Mouse (Mus musculus) olfactory bulb, adult 2 months (tissue): ENCODE results near the gene Klf13.

Experiments used
- CTCF ChIP-seq: fragments of 200-500 bp; IDR thresholded peaks from 2 replicates; pipeline ENCODE4 v1.5.1; 2012; ENCODE audit warnings: low read depth, mild to moderate bottlenecking, low read length, moderate library complexity; ENCODE audit not compliant: insufficient read depth
- POLR2A ChIP-seq: fragments of 200-500 bp; IDR thresholded peaks from 2 replicates; pipeline ENCODE4 v1.6.1; 2012; ENCODE audit warnings: mild to moderate bottlenecking, low read depth, low read length, moderate library complexity; ENCODE audit not compliant: insufficient read depth

DNA sequence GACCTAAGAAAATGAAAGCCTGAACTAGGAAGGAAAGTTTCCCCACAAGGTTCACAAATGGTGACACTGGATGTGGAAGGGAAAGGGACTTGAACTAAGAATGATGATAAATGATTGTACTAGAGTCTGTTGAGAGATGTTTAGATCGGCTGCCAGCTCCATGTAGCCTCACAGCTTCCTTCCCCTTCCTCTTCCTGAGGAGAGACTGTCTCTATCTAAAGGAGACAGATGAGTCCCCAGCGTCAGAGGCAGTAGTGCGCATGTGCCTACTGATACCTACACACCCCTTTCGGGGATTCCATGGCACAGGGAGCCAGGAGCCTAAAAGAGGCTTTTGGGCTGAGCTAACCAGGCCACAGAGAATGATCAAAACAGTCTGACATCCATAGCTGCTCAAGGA lies 2.8 kb upstream of the Klf13 start:
- TF ChIP-seq CTCF (no peak), POLR2A (no peak)
